Comparison of ENCODE assay signal across 7 mouse cellular contexts in the genomic region with DNA sequence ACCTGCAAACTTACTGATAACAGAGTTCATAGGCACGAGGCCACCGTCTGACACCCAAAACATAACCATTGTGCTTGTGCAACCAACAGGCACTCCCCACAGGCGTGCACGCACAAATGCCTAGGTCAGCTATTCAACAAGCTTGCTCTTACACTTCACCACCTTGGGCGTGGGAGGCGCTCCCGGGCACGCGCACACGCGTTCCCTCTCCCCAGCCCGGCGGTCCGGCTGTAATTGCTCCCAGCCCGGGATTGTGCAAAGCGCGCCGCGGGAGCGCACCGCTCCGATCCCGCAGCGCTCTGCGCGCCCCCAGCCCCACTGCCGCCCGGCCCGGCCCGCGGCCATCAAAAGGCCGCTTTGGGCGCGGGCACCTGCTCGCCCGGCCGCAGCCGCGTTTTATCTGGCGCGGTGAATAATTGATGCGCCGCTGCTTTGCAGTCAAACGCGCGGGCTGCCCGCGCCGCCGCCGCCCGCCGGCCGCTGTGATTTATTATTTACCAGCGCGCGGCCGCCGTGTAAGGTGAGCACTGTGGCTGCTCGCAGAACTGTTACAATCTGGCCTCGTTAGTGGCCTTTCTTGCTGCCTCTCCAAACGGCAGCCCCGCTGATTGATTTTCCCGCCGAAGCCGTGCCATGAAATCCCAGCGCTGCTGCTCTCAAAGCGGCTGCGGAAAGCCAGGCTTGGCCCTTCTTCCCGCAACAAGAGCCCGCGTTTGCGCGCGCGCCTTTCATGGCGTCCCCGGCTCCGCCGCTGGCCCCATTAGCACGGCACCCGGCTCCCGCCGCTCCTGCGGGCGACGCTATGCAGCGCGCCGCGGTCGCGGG.
DNase-seq lines count a peak whose midpoint lies in the region; ATAC-seq lines count a peak whose summit lies in the region.

No protein-coding gene starts in this region.

- ATAC-seq in stomach, embryonic 16.5 days (ENCODE audit: insufficient read depth, low FRiP score) = no peak

- H3K4me3 ChIP-seq in forebrain, embryonic 10.5 days = peak overlapping the region; percentile 68
- H3K4me3 ChIP-seq in stomach, embryonic 16.5 days (replicated peaks; ENCODE audit: low read length) = peak overlapping the region; percentile 55

- 1% methylated on average over 93 of the region's 93 CpGs for WGBS in forebrain, embryonic 10.5 days
- under 1% methylated on average over 93 of the region's 93 CpGs for WGBS in stomach, embryonic 16.5 days

- H3K9me3 ChIP-seq in forebrain, embryonic 10.5 days = 0 out of 2 replicates have a peak, but pooled peaks cover 6% of the 10 kb centered on the region
- no peaks in the 10 kb centered on the region for H3K9me3 ChIP-seq in stomach, embryonic 16.5 days (replicated peaks; ENCODE audit: control insufficient read depth, low read length)

- H3K27me3 ChIP-seq in forebrain, embryonic 10.5 days (ENCODE audit: poor library complexity, severe bottlenecking) = peaks cover 94% of the 10 kb centered on the region
- H3K27me3 ChIP-seq in stomach, embryonic 16.5 days (ENCODE audit: control insufficient read depth, insufficient read depth, low read length) = peaks cover 40% of the 10 kb centered on the region

- no peaks in the 10 kb centered on the region for H3K36me3 ChIP-seq in forebrain, embryonic 10.5 days (replicated peaks)
- H3K36me3 ChIP-seq in stomach, embryonic 16.5 days (ENCODE audit: control insufficient read depth, insufficient read depth, low read length) = no peaks in the 10 kb centered on the region

- H3K4me2 ChIP-seq in stomach, embryonic 16.5 days (ENCODE audit: low read depth, low read length) = peak overlapping the region; percentile 90

- peaks cover 14% of the 10 kb centered on the region for H3K4me1 ChIP-seq in forebrain, embryonic 10.5 days
- no peaks in the 10 kb centered on the region for H3K4me1 ChIP-seq in stomach, embryonic 16.5 days (ENCODE audit: control insufficient read depth, insufficient read depth, low read length)

- H3K27ac ChIP-seq in forebrain, embryonic 10.5 days = peak overlapping the region; percentile 82
- no peak overlapping the region for H3K27ac ChIP-seq in stomach, embryonic 16.5 days (ENCODE audit: low read length)

- peak; percentile 7 to 19 for DNase-seq in lung, adult 18-20 months
- DNase-seq in lung, postnatal 25 days (ENCODE audit: low spot score) = no peak
- DNase-seq in forebrain, embryonic 10.5 days (ENCODE audit: extremely low spot score, low spot score) = peak; percentile 57
- DNase-seq in kidney, postnatal 10 days = peak; percentile 22
- DNase-seq in mesoderm, embryonic 11.5 days (ENCODE audit: low read depth, low spot score) = peak; percentile 57
- DNase-seq in MN1 (ENCODE audit: low spot score) = no peak

- H3K9ac ChIP-seq in stomach, embryonic 16.5 days (ENCODE audit: low read length) = peak overlapping the region; percentile 62

Comparison
In these comparisons a context has a peak if more than half of its experiments do, and no peak if none do; other contexts are left out.
1. DNase-seq: peak in lung, adult 18-20 months (2 of 2), forebrain, embryonic 10.5 days (single experiment), kidney, postnatal 10 days (single experiment) and mesoderm, embryonic 11.5 days (single experiment); none in lung, postnatal 25 days (single experiment) and MN1 (single experiment).